Mouse (Mus musculus) heart, embryonic 15.5 days (tissue): ENCODE measurements at regions not wholly inside any gene's neighbourhood (a gene's known extent, or its start where the extent isn't known, plus 50 kb on each side); places are given as distances from the start of the nearest gene placed in this dataset.
"Not testable (repeated sequence)": the region's sequence is repeated elsewhere in the genome, so short reads cannot be mapped to it uniquely, and the experiment has no call there.

Experiments
- ATAC-seq: fragments of 200-750 bp; cut with Nextera tagmentation; replicated peaks from 2 replicates; pipeline ENCODE4 v1.8.0; 2017; ENCODE audit warnings: low read depth, moderate TSS enrichment; ENCODE audit not compliant: insufficient number of reproducible peaks, insufficient read depth, low FRiP score
- H3K27ac ChIP-seq: fragments of 300-500 bp; sonication (generic); 2 replicates; pipeline ENCODE4 v1.5.1; 2015; ENCODE audit warnings: mild to moderate bottlenecking, inconsistent platforms
- H3K27me3 ChIP-seq: fragments of 300-500 bp; sonication (generic); 2 replicates; pipeline ENCODE4 v1.6.1; 2015; ENCODE audit warnings: inconsistent platforms
- H3K36me3 ChIP-seq: fragments of 300-500 bp; sonication (generic); 2 replicates; pipeline ENCODE4 v1.6.1; 2015; ENCODE audit warnings: mild to moderate bottlenecking, inconsistent platforms
- H3K4me1 ChIP-seq: fragments of 300-500 bp; sonication (generic); replicated peaks from 2 replicates; pipeline ENCODE4 v1.6.1; 2015; ENCODE audit warnings: inconsistent platforms
- H3K4me2 ChIP-seq: fragments of 300-500 bp; sonication (generic); 2 replicates; pipeline ENCODE4 v1.6.1; 2015; ENCODE audit warnings: inconsistent platforms, mild to moderate bottlenecking, moderate library complexity
- H3K4me3 ChIP-seq: fragments of 300-500 bp; sonication (generic); 2 replicates; pipeline ENCODE4 v1.5.1; 2015; ENCODE audit warnings: mild to moderate bottlenecking, inconsistent platforms
- H3K9ac ChIP-seq: fragments of 300-500 bp; sonication (generic); 2 replicates; pipeline ENCODE4 v1.6.1; 2015; ENCODE audit warnings: mild to moderate bottlenecking, inconsistent platforms
- H3K9me3 ChIP-seq: fragments of 300-500 bp; sonication (generic); replicated peaks from 2 replicates; pipeline ENCODE4 v1.6.1; 2016; ENCODE audit warnings: inconsistent platforms
- WGBS: fragments of 180-500 bp; shearing (Covaris S2); methylation state at CpG from one replicate; pipeline ENCODE4 v1.1.7; 2015; ENCODE audit warnings: mixed read lengths; 5-methylcytosine and 5-hydroxymethylcytosine counted together

DNA sequence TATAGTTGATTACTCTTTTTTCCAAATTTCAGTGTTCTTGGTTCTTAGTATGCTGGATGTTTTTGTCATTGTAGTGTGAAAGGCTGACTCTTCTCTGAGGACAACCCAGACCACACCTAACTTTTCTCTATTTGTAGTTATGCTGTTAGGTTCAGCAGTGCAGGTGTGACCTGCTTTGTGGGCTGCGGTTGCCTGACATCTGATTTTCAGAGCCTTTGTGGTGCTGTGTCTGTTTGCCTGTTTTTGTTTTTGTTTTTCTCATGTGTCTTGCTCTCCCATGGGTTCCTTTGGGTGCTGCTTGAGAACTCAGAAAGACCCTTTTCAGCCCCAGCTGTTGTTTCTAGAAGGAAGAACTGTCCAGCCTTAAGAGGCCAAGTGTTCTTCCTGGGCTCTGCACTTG is 52.0 kb upstream of the Trpm1 start:
- Histone ChIP-seq H3K4me2 (no peak overlapping the region), H3K4me3 (no peak overlapping the region), H3K36me3 (no peaks in the 10 kb centered on the region), H3K27ac (no peak overlapping the region), H3K4me1 (no peaks in the 10 kb centered on the region), H3K9me3 (no peaks in the 10 kb centered on the region), H3K27me3 (no peaks in the 10 kb centered on the region), H3K9ac (no peak overlapping the region)
- ATAC-seq = no peak
- WGBS = 88% methylated on average over 1 of the region's 1 CpGs

GRCm38 (mm10) chr7:64099606-64100005 is 54.0 kb upstream of the Trpm1 start:
- no peak overlapping the region for H3K27ac ChIP-seq
- no peak overlapping the region for H3K4me3 ChIP-seq
- ATAC-seq = no peak
- WGBS = 86% methylated on average over 3 of the region's 3 CpGs
- no peak overlapping the region for H3K4me2 ChIP-seq
- no peak overlapping the region for H3K9ac ChIP-seq
- H3K4me1 ChIP-seq = no peaks in the 10 kb centered on the region
- H3K27me3 ChIP-seq = no peaks in the 10 kb centered on the region
- no peaks in the 10 kb centered on the region for H3K9me3 ChIP-seq
- no peaks in the 10 kb centered on the region for H3K36me3 ChIP-seq

- ATAC-seq = no peak
- Histone ChIP-seq H3K4me3 (no peak overlapping the region), H3K9ac (no peak overlapping the region), H3K27me3 (no peaks in the 10 kb centered on the region), H3K4me1 (no peaks in the 10 kb centered on the region), H3K4me2 (no peak overlapping the region), H3K27ac (no peak overlapping the region), H3K9me3 (no peaks in the 10 kb centered on the region), H3K36me3 (no peaks in the 10 kb centered on the region)
- 76% methylated on average over 1 of the region's 1 CpGs for WGBS
These were observed 63.6 kb upstream of the Trpm1 start for GRCm38 (mm10) chr7:64090067-64090466.

GRCm38 (mm10) chr7:64089034-64089433 is 64.6 kb upstream of the Trpm1 start:
- H3K27me3 ChIP-seq = no peaks in the 10 kb centered on the region
- WGBS = 83% methylated on average over 5 of the region's 5 CpGs
- ATAC-seq = no peak
- H3K27ac ChIP-seq = no peak overlapping the region
- H3K4me3 ChIP-seq = no peak overlapping the region
- no peaks in the 10 kb centered on the region for H3K4me1 ChIP-seq
- no peak overlapping the region for H3K9ac ChIP-seq
- no peaks in the 10 kb centered on the region for H3K9me3 ChIP-seq
- H3K4me2 ChIP-seq = no peak overlapping the region
- H3K36me3 ChIP-seq = no peaks in the 10 kb centered on the region

- H3K9ac ChIP-seq, ATAC-seq, H3K27me3 ChIP-seq, H3K4me1 ChIP-seq, H3K4me2 ChIP-seq, H3K4me3 ChIP-seq, H3K36me3 ChIP-seq, H3K9me3 ChIP-seq, H3K27ac ChIP-seq: not testable (repeated sequence)
- WGBS = 38% methylated on average over 1 of the region's 1 CpGs
These were observed 69.7 kb upstream of the Trpm1 start for GRCm38 (mm10) chr7:64083978-64084377.

GRCm38 (mm10) chr7:64082651-64083050 is 71.0 kb upstream of the Trpm1 start:
- H3K9me3 ChIP-seq = no peaks in the 10 kb centered on the region
- no peak overlapping the region for H3K27ac ChIP-seq
- no peak for ATAC-seq
- WGBS = 73% methylated on average over 5 of the region's 5 CpGs
- H3K36me3 ChIP-seq = no peaks in the 10 kb centered on the region
- no peak overlapping the region for H3K4me2 ChIP-seq
- no peak overlapping the region for H3K9ac ChIP-seq
- H3K4me1 ChIP-seq = no peaks in the 10 kb centered on the region
- H3K27me3 ChIP-seq = no peaks in the 10 kb centered on the region
- H3K4me3 ChIP-seq = no peak overlapping the region

- Histone ChIP-seq H3K4me3 (no peak overlapping the region), H3K27me3 (no peaks in the 10 kb centered on the region), H3K9ac (no peak overlapping the region), H3K4me1 (no peaks in the 10 kb centered on the region), H3K9me3 (no peaks in the 10 kb centered on the region), H3K27ac (no peak overlapping the region), H3K4me2 (no peak overlapping the region), H3K36me3 (no peaks in the 10 kb centered on the region)
- ATAC-seq = no peak
- 87% methylated on average over 3 of the region's 3 CpGs for WGBS
These were observed 71.4 kb upstream of the Trpm1 start for GRCm38 (mm10) chr7:64082201-64082600.

DNA sequence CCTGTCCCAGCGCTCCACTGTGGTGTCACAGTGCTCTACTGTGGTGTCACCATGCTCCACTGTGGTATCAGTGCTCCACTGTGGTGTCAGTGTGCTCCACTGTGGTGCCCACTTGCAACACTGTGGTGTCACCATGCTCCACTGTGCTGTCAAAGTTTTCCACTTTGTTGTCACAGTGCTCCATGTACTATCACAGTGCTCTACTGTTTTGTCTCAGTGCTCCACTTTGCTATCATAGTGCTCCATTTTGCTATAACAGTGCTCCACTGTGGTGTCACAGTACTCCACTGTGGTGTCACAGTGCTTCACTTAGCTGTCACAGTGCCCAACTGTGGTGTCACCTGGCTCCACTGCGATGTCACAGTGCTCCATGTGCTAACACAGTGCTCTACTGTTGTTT is 72.0 kb upstream of the Trpm1 start:
- Histone ChIP-seq H3K9me3 (no peaks in the 10 kb centered on the region), H3K4me1 (no peaks in the 10 kb centered on the region), H3K9ac (no peak overlapping the region), H3K27ac (no peak overlapping the region), H3K4me2 (no peak overlapping the region), H3K4me3 (no peak overlapping the region), H3K27me3 (no peaks in the 10 kb centered on the region), H3K36me3 (no peaks in the 10 kb centered on the region)
- ATAC-seq = no peak
- 68% methylated on average over 2 of the region's 2 CpGs for WGBS

DNA sequence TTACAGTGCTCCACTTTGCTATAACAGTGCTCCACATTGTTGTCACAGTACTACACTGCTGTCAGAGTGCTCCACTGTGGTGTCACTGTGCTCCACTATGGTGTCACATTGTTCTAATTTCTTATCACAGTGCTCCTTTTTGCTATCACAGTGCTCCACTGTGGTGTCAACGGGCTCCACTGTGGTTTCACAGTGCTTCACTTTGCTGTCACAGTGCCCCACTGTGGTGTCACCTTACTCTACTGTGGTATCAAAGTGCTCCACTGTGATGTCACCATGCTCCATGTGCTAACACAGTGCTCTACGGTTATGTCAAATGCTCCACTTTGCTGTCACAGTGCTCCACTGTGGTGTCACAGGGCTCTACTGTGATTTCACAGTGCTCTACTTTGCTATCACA is 72.6 kb upstream of the Trpm1 start:
- Histone ChIP-seq H3K4me3 (no peak overlapping the region), H3K9ac (no peak overlapping the region), H3K27me3 (no peaks in the 10 kb centered on the region), H3K4me2 (no peak overlapping the region), H3K4me1 (no peaks in the 10 kb centered on the region), H3K9me3 (no peaks in the 10 kb centered on the region), H3K36me3 (no peaks in the 10 kb centered on the region), H3K27ac (no peak overlapping the region)
- WGBS = 73% methylated on average over 2 of the region's 2 CpGs
- ATAC-seq = no peak

DNA sequence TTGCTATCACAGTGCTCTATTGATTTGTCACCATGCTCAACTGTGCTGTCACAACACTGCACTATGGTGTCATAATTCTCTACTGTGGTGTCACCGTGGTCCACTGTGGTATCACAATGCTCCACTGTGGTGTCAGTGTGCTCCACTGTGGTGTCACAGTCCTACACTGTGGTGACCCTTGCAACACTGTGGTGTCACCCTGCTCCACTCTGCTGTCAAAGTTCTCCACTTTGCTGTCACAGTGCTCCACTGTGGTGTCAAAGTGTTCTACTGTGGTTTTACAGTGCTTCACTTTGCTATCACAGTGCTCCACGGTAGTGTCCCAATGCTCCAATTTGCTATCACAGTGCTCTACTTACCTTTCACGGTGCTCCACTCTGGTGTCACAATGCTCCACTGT is 74.3 kb upstream of the Trpm1 start:
- Histone ChIP-seq H3K36me3 (no peaks in the 10 kb centered on the region), H3K9me3 (no peaks in the 10 kb centered on the region), H3K4me3 (no peak overlapping the region), H3K27ac (no peak overlapping the region), H3K4me1 (no peaks in the 10 kb centered on the region), H3K9ac (no peak overlapping the region), H3K4me2 (no peak overlapping the region), H3K27me3 (no peaks in the 10 kb centered on the region)
- WGBS = 89% methylated on average over 3 of the region's 3 CpGs
- ATAC-seq = no peak

- no peak overlapping the region for H3K27ac ChIP-seq
- H3K27me3 ChIP-seq = no peaks in the 10 kb centered on the region
- WGBS = 70% methylated on average over 1 of the region's 1 CpGs
- H3K4me2 ChIP-seq = no peak overlapping the region
- H3K36me3 ChIP-seq = no peaks in the 10 kb centered on the region
- no peaks in the 10 kb centered on the region for H3K4me1 ChIP-seq
- ATAC-seq = no peak
- no peaks in the 10 kb centered on the region for H3K9me3 ChIP-seq
- no peak overlapping the region for H3K9ac ChIP-seq
- no peak overlapping the region for H3K4me3 ChIP-seq
These were observed 75.0 kb upstream of the Trpm1 start for GRCm38 (mm10) chr7:64078646-64079045.

DNA sequence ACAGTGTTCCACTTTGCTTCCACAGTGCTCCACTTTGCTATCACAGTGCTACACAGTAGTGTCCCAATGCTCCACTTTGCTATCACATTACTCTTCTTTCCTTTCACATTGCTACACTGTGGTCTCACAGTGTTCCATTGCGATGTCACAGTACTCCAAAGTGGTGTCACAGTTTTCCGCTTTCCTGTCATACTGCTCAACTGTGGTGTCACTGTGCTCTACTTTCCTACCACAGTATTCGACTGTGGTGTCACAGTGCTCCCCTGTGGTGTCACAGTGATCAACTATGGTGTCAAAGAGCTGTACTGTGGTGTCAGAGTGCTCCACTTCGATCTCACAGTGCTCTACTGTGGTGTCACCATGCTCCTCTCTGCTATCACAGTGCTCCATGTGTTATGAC is 76.1 kb upstream of the Trpm1 start:
- Histone ChIP-seq H3K27me3 (no peaks in the 10 kb centered on the region), H3K4me3 (no peak overlapping the region), H3K9me3 (no peaks in the 10 kb centered on the region), H3K36me3 (no peaks in the 10 kb centered on the region), H3K4me2 (no peak overlapping the region), H3K9ac (no peak overlapping the region), H3K27ac (no peak overlapping the region), H3K4me1 (no peaks in the 10 kb centered on the region)
- ATAC-seq = no peak
- 65% methylated on average over 4 of the region's 4 CpGs for whole genome bisulfite sequencing
